Mouse (Mus musculus) layer of hippocampus, postnatal 14 days (tissue): ENCODE measurements around the gene Eif3l. TPM values are rescaled to one million over a fixed set of nuclear protein-coding genes. Genes with fewer than 3 reads are reported as not detected.

Source experiments
- DNase-seq, 2 experiments: peaks; one replicate each; pipeline ENCODE4 v3.0.0; 2021 to 2022; ENCODE audit warnings: low spot score in 2 of 2, mixed read lengths in 1 of 2
- total RNA-seq, 2 experiments: library from RNA; stranded (reverse); gene quantifications; 2 replicates each; pipeline ENCODE4 v1.2.3; 2021

Gene Eif3l
- total RNA-seq, 2 experiments from 2014 or later: 82.2 to 83.1 TPM

- DNase-seq: no peak
Observed at GRCm38 (mm10) chr15:79092284-79092683, 17.3 kb downstream of the Eif3l start.

DNA sequence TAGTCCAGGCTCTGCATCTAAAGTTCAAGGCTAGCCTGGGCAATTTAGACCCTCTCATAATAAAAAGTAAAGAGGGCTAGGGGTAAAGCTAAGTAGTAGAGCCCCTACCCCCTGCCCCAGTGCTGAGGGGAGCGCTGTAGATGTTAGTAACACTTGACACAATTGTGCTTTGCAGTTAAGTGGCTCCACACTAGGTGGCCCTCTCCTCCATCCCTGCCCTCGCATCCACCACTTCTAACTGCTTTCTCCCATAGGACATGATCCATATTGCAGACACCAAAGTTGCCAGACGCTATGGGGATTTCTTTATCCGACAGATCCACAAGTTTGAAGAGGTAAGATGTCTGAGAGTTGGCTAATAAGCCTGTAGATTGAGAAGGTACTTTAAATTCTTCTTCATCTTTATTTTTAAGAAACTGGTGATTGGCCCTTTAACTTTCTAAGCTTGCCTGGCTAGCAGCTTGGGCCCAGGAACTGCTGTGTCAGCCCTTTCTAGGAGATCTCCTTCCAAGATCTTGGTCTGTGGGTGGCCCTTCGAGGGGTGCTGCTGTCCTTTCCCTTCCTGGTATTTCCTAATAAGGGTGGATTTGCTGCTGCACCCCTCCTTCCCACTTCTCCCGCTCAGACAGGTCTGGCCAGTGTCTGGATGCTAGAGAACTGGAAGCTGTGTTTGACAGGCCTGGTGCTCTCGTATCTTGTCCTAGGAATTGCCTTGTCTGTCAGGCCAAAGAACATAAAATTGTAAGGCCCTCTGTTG is 18.3 kb downstream of the Eif3l start:
- DNase-seq: no peak

DNA sequence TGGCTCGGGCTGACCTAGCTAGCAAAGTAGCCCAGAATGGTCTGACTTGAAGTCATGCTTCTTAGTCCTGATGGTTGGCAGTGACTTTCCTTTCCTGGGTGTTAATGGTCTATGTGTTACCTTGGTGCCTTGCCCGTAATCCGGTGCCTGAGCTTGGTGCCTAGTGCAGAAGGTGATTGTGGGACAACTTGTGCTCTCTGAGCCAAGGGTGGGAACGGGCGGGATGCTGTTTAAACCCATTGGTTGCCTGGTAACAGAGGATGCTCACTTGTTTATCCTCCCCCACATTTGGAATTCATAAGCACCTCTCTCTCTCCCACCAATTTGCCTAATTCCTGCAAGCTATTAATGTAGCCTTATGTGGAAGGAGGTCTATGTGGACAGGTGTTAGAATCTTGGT is 20.5 kb downstream of the Eif3l start:
- DNase-seq: no peak

- DNase-seq: no peak
Observed at GRCm38 (mm10) chr15:79096556-79096955, 21.6 kb downstream of the Eif3l start.

- DNase-seq: no peak
Observed at GRCm38 (mm10) chr15:79097135-79097534, 22.2 kb downstream of the Eif3l start.

- peak; percentile 53 to 59 for DNase-seq
Observed at GRCm38 (mm10) chr15:79097611-79098025, 22.6 kb downstream of the Eif3l start.

GRCm38 (mm10) chr15:79098220-79098619 is 23.2 kb downstream of the Eif3l start:
- DNase-seq: no peak

DNA sequence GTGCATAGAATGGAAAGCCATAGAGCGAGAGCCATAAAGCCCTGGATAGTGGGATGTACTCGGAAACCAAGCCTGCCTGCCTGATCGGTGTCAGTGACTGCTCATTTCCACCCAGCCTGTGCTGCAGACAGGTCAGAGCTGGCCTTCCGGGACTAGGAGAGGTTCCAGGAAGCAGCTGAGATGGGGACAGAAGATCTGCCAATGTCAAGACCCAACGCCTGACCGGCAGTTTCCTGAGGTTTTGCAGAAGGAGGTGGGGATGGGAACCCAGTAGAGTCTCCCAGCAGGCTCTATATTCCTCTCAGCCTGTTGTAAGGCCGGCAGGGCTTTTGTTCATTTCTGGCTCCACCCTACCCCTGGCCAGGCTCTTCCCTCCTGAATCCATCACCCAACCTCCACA is 23.9 kb downstream of the Eif3l start:
- no peak for DNase-seq

GRCm38 (mm10) chr15:79099456-79099855 is 24.5 kb downstream of the Eif3l start:
- DNase-seq: no peak

DNA sequence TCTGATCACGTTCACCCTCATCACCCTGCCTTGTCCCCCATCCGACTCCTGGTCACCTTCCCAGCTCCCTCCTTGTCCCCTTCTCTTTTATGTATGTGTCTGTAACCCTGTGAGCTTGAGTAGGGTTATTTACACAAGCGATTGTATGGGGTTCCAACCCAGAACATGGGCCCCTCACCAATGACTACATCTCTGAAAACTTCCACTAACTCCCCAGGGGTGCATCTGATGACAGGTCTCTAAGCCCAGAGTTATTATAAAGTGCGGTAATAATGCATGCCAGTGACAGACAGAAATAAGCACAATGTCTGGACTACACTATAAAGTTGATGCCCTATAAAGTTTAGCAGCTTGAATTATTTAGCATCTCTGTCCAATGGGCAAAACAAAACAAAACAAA is 25.4 kb downstream of the Eif3l start:
- no peak for DNase-seq

- no peak for DNase-seq
Observed at GRCm38 (mm10) chr15:79101531-79101930, 26.6 kb downstream of the Eif3l start.

DNA sequence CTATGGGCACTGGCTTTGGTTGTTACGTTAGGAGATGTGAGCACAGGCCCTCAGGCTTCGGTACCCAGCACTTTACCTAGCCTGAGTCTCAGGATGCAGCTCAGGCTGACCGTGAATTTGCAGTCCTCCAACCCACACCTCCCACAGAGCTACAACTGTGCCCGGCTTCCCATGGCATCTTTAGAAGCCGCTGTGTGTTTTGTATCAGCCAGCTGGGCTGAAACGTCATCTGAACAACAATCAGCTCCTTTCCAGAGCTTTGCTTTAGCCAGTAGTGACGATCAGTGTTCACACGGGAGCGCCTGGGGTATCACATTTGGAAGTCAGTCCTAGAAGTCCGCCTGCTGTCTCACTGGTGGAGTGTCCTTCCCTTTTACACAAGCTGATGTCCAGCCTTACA is 28.3 kb downstream of the Eif3l start:
- no peak for DNase-seq

- no peak for DNase-seq
Observed at GRCm38 (mm10) chr15:79105804-79106203, 30.8 kb downstream of the Eif3l start.

- DNase-seq: no peak
Observed at GRCm38 (mm10) chr15:79107966-79108365, 33.0 kb downstream of the Eif3l start.

- no peak for DNase-seq
Observed at GRCm38 (mm10) chr15:79108421-79109320, 33.7 kb downstream of the Eif3l start, which contains the start of gene Micall1. TSS of gene Micall1 (plus strand) at chr15:79108898.

DNA sequence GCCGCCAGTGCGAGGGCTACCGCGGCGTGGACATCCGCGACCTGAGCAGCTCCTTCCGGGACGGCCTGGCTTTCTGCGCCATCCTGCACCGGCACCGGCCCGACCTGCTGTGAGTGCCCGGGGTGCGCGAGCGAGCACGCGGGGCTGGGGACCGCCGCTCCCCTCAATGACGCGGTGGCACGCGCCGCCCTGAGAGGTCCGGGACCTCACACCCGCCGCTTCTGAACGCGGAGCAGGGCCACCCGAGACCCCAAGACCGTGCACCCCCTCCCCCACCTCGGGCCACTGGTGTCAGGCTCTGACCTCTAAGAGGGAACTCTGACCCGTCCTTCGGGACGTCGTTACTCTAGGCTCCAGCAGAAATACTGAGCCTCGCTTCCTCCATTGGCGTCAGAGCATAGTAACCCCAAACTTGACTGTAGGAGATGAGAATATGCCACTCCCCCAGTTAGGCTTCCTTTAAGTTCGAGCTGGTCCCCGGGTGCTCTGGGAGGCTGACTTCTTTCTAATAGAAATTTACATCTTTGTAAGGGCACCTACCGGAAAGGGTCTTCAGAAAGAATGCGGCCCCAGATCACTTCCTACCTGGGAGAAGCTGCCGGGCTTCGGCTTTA is 34.4 kb downstream of the Eif3l start:
- DNase-seq: no peak

DNA sequence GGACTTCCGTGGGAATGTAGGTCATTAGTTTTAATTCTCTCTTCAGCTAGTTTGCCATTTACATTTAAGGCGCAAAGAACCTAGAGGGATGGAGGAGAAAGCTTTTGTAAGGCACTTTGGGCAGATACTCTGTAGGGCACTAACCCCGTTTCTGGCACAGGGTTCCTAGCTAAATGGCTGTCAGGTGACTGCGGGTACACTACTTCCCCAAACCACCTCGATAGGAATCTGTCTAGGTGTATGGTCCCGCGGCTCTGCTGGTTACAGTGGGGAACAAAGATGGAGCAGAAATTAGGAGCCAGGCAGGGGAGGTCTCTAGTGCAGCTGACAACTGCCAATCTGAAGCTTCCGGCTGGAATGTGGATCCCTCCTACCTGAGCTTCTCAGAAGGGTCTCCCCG is 35.1 kb downstream of the Eif3l start:
- no peak for DNase-seq

DNA sequence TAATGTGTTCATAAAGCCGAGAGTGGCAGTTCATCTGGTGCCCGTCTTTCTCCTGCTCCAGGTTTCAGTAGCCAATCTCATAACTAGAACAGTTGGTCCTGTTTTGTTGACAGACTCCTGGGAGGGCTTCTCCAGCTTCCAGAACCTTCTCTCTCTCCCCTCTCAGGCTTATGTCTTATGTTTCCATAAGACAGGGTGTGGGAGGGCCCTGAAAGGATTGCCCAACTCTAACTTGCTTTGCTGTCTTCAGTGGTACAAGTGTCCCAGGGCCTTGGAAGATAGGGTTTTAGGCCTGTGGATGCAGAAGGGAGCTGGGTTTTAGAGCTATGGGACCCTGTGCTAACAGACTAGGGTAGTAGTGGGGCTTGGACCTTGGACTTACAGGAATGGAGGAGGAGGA is 35.5 kb downstream of the Eif3l start:
- no peak for DNase-seq

DNA sequence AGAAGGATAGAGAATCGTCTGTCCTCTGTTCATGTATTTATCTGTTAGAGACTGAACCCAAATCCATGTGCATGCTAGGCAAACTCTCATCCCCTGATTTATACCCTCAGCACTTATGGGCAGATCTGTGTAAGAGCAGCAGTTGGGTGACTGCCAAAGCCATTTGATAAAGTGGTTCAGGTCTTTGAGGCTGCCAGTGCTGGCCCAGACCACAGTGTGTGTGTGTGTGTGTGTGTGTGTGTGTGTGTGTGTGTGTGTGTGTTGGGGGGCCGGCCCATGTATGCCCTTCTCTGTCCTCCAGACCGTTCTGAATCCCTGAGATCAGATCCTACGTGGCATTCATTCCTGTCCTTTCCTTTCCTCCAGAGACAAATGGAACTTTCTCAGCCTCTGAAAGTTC is 36.8 kb downstream of the Eif3l start:
- no peak for DNase-seq

GRCm38 (mm10) chr15:79115276-79115675 is 40.3 kb downstream of the Eif3l start:
- DNase-seq: no peak

DNA sequence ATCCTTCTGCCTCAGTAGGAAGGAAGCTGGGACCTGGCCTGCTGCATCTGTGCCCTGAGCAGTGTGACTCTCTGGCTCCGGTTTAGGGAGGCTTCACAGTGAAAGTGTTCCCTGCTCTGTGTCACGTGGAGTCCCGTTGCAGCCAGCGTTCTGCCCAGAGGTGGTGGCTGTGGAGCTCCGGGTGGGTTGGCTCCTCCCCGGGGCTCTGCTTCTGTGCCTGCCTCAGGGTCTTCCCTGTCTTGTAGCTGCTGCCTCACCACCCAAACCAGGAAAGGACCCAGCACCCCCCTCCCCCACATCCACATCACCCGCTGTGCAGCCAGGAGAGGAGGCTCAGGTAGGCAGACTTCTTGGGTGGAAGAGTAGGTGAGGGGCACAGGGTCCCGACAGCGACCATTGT is 44.5 kb downstream of the Eif3l start:
- DNase-seq: no peak

DNA sequence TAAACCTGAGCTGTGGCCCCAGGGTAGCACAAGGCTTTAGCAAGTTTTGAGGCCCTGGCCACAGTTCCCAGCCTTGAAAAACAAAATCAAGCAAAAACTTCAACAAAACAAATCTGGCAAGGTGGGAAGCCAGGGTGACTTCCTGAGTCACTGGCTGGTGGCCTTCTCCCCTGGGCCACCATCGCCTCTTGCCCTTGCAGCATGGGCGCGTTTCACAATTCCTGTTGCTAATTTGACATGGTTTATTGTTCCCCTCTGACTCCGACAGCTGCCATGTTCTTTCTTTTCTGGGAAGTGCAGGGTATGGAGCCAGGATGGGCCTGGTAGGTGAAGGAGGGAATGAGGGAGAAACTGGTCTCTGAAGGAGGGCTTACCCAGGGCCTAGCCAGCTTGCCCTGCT is 47.1 kb downstream of the Eif3l start:
- DNase-seq: no peak
